In the genomic region with DNA sequence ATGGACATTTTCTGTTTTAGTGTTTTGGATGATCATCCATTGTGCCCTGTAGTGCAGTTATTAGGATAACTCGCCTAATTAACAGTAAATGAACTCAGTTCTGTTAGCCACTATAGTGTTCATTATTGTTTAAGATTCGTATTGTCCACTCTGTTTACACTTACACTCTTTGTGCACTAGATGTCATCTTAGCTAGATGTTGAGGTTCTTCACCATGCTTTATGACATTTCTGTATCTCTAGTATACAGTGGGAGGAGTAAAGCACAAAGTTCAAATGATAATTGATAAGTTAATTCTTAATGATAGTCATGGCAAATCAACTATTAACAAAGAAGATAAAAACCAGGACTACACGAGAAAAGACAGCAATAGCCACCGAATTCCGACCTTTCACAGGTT, we compare ENCODE assay signal across 25 mouse cellular contexts.
"Had no signal": no experiment of that assay in that cellular context is flagged by ENCODE, and none has a peak within 500 bp of the region (broad histone marks: within the 10 kb centered on the region; RNA-seq: fewer than 3 reads in every experiment).

No protein-coding gene starts in this region.

- H3K9me3 ChIP-seq: heart, embryonic 13.5 days; heart, embryonic 15.5 days; hindbrain, embryonic 13.5 days; hindbrain, embryonic 15.5 days; kidney, embryonic 15.5 days; limb, embryonic 13.5 days; limb, embryonic 15.5 days; liver, embryonic 12.5 days had no signal

- H3K4me1 ChIP-seq: heart, embryonic 13.5 days; heart, embryonic 15.5 days; hindbrain, embryonic 13.5 days; hindbrain, embryonic 15.5 days; kidney, embryonic 15.5 days; limb, embryonic 13.5 days; limb, embryonic 15.5 days; liver, embryonic 12.5 days had no signal

- H3K27me3 ChIP-seq: heart, embryonic 13.5 days; heart, embryonic 15.5 days; hindbrain, embryonic 13.5 days; hindbrain, embryonic 15.5 days; kidney, embryonic 15.5 days; limb, embryonic 13.5 days; limb, embryonic 15.5 days; liver, embryonic 12.5 days had no signal

- H3K4me3 ChIP-seq: heart, adult 2 months; heart, embryonic 13.5 days; heart, embryonic 15.5 days; hindbrain, embryonic 13.5 days; hindbrain, embryonic 15.5 days; kidney, embryonic 15.5 days; limb, embryonic 13.5 days; limb, embryonic 15.5 days; liver, embryonic 12.5 days had no signal

- H3K27ac ChIP-seq: heart, adult 2 months; heart, embryonic 13.5 days; heart, embryonic 15.5 days; hindbrain, embryonic 13.5 days; hindbrain, embryonic 15.5 days; hindbrain, postnatal 0 days; kidney, embryonic 15.5 days; kidney, postnatal 0 days; limb, embryonic 13.5 days; limb, embryonic 15.5 days; liver, embryonic 12.5 days; liver, embryonic 14.5 days had no signal

- H3K36me3 ChIP-seq: heart, embryonic 13.5 days; heart, embryonic 15.5 days; hindbrain, embryonic 13.5 days; hindbrain, embryonic 15.5 days; kidney, embryonic 15.5 days; limb, embryonic 13.5 days; limb, embryonic 15.5 days; liver, embryonic 12.5 days had no signal

- ATAC-seq: hindbrain, postnatal 0 days; liver, embryonic 12.5 days had no signal

- DNase-seq: gastrocnemius, postnatal 14 days; gastrocnemius, postnatal 36 days; heart, adult 11 months; heart, adult 2 months; heart, postnatal 14 days; heart, postnatal 36 days; kidney, adult 11 months; kidney, adult 2 months; kidney, adult 9 months; kidney, postnatal 14 days; kidney, postnatal 36 days; layer of hippocampus, postnatal 36 days; left cerebral cortex, postnatal 4 days had no signal

- H3K4me2 ChIP-seq: heart, embryonic 11.5 days; heart, embryonic 13.5 days; heart, embryonic 15.5 days; hindbrain, embryonic 13.5 days; hindbrain, embryonic 15.5 days; kidney, embryonic 15.5 days; limb, embryonic 13.5 days; limb, embryonic 15.5 days; liver, embryonic 12.5 days had no signal

- H3K9ac ChIP-seq: heart, embryonic 13.5 days; heart, embryonic 15.5 days; hindbrain, embryonic 13.5 days; hindbrain, embryonic 15.5 days; kidney, embryonic 15.5 days; limb, embryonic 13.5 days; limb, embryonic 15.5 days; liver, embryonic 12.5 days; liver, embryonic 14.5 days had no signal
